Mouse (Mus musculus) heart, embryonic 12.5 days (tissue): ENCODE measurements around the gene Kcne2. TPM values are rescaled to one million over a fixed set of nuclear protein-coding genes. Genes with fewer than 3 reads are reported as not detected.

ENCODE experiments used
- ATAC-seq: fragments of 200-750 bp; cut with Nextera tagmentation; 2 replicates; pipeline ENCODE4 v1.8.0; 2017; ENCODE audit warnings: moderate TSS enrichment, moderate library complexity; ENCODE audit not compliant: insufficient number of reproducible peaks, low FRiP score
- H3K27ac ChIP-seq: fragments of 300-500 bp; sonication (generic); 2 replicates; pipeline ENCODE4 v1.5.1; 2016; ENCODE audit warnings: mild to moderate bottlenecking, moderate library complexity; ENCODE audit not compliant: poor library complexity, severe bottlenecking
- H3K27me3 ChIP-seq: fragments of 300-500 bp; sonication (generic); replicated peaks from 2 replicates; pipeline ENCODE4 v1.6.1; 2016; ENCODE audit warnings: mild to moderate bottlenecking, moderate library complexity
- H3K36me3 ChIP-seq: fragments of 300-500 bp; sonication (generic); 2 replicates; pipeline ENCODE4 v1.6.1; 2016; ENCODE audit warnings: mild to moderate bottlenecking, moderate library complexity
- H3K4me1 ChIP-seq: fragments of 300-500 bp; sonication (generic); replicated peaks from 2 replicates; pipeline ENCODE4 v1.6.1; 2016; ENCODE audit warnings: mild to moderate bottlenecking
- H3K4me2 ChIP-seq: fragments of 300-500 bp; sonication (generic); 2 replicates; pipeline ENCODE4 v1.6.1; 2016; ENCODE audit warnings: mild to moderate bottlenecking, moderate library complexity
- H3K4me3 ChIP-seq: fragments of 300-500 bp; sonication (generic); 2 replicates; pipeline ENCODE4 v1.5.1; 2016; ENCODE audit warnings: mild to moderate bottlenecking
- H3K9ac ChIP-seq: fragments of 300-500 bp; sonication (generic); 2 replicates; pipeline ENCODE4 v1.6.1; 2016; ENCODE audit warnings: mild to moderate bottlenecking, moderate library complexity
- H3K9me3 ChIP-seq: fragments of 300-500 bp; sonication (generic); replicated peaks from 2 replicates; pipeline ENCODE4 v1.6.1; 2016; ENCODE audit warnings: mild to moderate bottlenecking, moderate library complexity
- WGBS: fragments of 180-500 bp; shearing (Covaris S2); methylation state at CpG from one replicate; pipeline ENCODE4 v1.1.7; 2016; 5-methylcytosine and 5-hydroxymethylcytosine counted together
- polyA plus RNA-seq: library from polyadenylated mRNA; unstranded; fragments of >200 nt; fragmentation: Nextera tagmentation; extraction: Ambion mirVana; gene quantifications from 2 replicates; pipeline ENCODE4 v1.2.1, GENCODE M21; 2016

Gene Kcne2
- polyA plus RNA-seq, 1 experiment from 2014 or later, result 2.0 TPM

DNA sequence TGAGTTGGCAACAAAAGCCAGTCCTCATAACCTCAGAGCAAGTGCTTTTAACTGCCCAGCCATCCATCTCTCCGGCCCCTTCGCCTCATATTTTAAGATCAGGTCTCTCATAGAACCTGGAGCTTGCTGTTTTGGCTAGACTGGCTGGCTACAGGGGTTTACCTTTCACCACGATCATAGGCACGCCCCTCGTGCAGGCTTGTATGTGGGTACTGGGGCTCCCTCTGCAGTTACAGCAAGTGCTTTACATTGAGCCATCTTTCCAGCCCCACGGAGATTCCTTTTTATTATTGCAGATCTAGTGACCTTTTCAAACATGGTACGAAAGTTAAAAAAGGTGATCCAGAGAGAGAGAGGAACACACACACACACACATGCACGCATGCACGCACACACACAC lies 42.4 kb downstream of the Kcne2 start:
- H3K4me3 ChIP-seq, result no peak overlapping the region
- whole genome bisulfite sequencing, result 61% methylated on average over 9 of the region's 9 CpGs
- H3K27me3 ChIP-seq, result no peaks in the 10 kb centered on the region
- peaks cover 31% of the 10 kb centered on the region for H3K4me1 ChIP-seq
- no peak overlapping the region for H3K9ac ChIP-seq
- no peaks in the 10 kb centered on the region for H3K9me3 ChIP-seq
- no peak for ATAC-seq
- no peaks in the 10 kb centered on the region for H3K36me3 ChIP-seq
- no peak overlapping the region for H3K4me2 ChIP-seq
- no peak overlapping the region for H3K27ac ChIP-seq

DNA sequence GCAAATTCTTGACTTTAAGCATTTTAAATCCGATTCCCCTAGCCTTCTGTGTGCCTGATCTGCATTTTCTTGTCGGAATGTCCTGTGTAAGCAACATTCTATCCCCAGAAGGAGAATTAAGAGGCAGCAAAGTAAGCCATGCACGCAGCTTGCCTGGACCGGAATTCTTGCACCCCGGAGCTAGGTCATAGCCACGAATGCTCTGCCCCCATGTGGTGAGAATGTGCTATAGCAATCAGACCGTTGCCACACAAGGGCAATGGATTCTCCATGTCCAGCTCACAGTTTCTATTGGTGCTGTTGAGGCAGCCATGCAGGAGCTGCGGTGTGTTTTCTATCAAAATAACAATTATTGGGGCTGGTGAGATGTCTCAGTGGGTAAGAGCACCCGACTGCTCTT lies 44.1 kb downstream of the Kcne2 start:
- peaks cover 38% of the 10 kb centered on the region for H3K4me1 ChIP-seq
- no peak overlapping the region for H3K4me3 ChIP-seq
- H3K27me3 ChIP-seq, result no peaks in the 10 kb centered on the region
- 7% methylated on average over 9 of the region's 9 CpGs for WGBS
- no peak overlapping the region for H3K9ac ChIP-seq
- H3K27ac ChIP-seq, result no peak overlapping the region
- H3K36me3 ChIP-seq, result no peaks in the 10 kb centered on the region
- no peak overlapping the region for H3K4me2 ChIP-seq
- no peaks in the 10 kb centered on the region for H3K9me3 ChIP-seq
- ATAC-seq, result no peak

DNA sequence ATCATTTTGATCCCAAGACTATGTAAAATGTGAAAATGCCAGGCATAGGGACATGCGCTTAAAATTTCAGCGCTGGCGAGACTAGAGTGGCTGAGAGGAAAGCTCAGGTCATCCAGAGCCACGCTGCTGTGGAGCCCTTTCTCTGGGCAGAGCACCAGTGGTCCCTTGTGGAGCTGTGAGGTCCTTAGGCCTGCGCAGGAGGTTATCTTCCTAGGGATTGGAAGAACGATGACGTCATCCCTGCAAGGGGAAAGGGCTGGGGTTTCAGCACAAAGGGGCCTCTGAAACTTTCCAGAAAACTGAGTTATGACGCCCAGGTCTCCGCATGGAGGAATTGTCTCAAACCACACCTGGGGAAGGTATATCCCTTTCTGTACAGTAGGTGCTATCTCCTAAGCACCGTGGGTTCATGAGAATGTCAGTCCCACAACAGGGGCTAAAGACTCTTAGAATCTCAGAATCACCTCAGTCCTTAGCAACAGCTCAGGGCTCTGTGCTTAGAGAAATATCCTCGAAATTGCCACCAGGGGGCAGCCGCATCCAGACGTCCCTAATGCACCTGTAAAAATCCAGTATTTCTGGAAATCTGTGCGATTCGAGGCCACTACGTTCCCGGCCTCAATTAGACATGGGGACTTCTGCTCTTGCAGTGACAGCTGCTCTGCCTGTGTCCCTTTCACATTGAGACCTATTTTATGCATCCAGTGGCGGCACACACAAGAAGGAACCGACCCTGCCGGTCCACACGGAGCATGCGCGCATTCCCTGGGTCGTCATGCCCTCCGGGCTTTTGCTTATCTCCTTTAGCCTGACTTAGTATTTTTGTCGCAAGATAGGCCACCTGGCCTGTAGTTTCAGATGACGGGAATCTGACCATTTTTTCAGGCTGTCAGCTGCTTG lies 48.7 kb downstream of the Kcne2 start:
- Histone ChIP-seq H3K27me3 (no peaks in the 10 kb centered on the region), H3K4me2 (peak overlapping the region; percentile 55), H3K9me3 (no peaks in the 10 kb centered on the region), H3K4me3 (peak overlapping the region; percentile 15), H3K36me3 (no peaks in the 10 kb centered on the region), H3K27ac (peak overlapping the region; percentile 91), H3K9ac (peak overlapping the region; percentile 6), H3K4me1 (peaks cover 43% of the 10 kb centered on the region)
- ATAC-seq, result peak; percentile 65
- 12% methylated on average over 27 of the region's 27 CpGs for WGBS

DNA sequence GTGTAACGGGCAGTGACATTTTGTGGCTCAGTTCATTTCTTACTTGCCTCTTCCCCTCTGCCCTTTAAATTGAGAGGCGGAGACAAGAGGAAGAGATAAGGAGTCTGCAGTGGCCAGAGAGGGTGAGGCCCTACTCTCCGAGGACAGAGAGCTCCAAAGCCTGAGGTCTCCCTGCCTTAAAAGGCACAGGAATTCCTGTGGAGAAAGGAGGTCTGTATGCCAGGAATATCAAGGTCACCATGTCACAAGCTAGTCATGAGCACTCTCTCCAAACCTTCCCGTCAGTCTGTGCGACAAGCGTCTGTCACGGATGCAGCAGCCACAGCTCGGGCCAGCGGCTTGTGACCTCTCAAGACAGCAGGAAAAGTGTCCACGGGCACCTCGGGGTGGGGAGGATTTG lies 53.0 kb downstream of the Kcne2 start:
- H3K4me2 ChIP-seq, result 0 out of 2 replicates have a peak overlapping the region, but pooled peaks have one; percentile 0
- H3K9ac ChIP-seq, result no peak overlapping the region; the same call in 1 of the 2 replicates
- H3K27me3 ChIP-seq, result no peaks in the 10 kb centered on the region
- H3K4me1 ChIP-seq, result peaks cover 47% of the 10 kb centered on the region
- peak overlapping the region; percentile 98 for H3K27ac ChIP-seq
- peak; percentile 79 for ATAC-seq
- 0 out of 2 replicates have a peak, but pooled peaks cover 2% of the 10 kb centered on the region for H3K36me3 ChIP-seq
- 4% methylated on average over 11 of the region's 11 CpGs for WGBS
- H3K4me3 ChIP-seq, result no peak overlapping the region
- H3K9me3 ChIP-seq, result no peaks in the 10 kb centered on the region

DNA sequence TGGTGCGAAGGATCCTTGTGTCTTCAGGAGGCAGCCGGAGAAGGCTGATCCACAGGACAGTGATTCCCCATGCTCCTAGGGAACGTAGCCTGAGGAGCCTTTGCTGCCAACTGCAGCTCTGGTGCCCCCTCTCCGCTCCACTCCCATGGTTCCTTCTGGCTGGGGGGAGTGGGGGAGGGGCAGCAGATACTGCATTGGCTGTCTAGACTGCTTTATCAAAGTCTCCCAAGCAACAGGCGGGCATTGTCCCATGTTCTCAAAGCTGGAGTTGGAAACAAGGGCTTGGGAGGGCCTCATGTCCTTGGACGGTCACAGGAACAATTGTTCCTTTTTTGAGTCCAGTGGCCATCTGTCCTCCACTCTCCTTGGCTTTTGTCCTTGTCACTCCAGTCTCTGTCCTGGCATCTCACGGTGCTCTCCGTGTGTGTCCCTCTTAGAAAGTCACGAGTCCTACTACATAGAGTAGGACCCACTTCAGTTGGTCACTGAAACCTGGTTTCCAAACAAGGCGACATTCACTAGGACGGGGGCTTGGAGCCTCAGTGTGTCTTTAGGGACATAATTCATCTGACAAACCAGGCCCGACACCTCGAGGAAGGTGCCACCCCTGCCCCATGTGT lies 54.2 kb downstream of the Kcne2 start:
- no peak overlapping the region for H3K4me3 ChIP-seq
- WGBS, result 35% methylated on average over 13 of the region's 13 CpGs
- H3K36me3 ChIP-seq, result 0 out of 2 replicates have a peak, but pooled peaks cover 2% of the 10 kb centered on the region
- H3K4me1 ChIP-seq, result peaks cover 37% of the 10 kb centered on the region
- H3K9ac ChIP-seq, result peak overlapping the region; percentile 63
- H3K27me3 ChIP-seq, result no peaks in the 10 kb centered on the region
- peak overlapping the region; percentile 40; the same call in 1 of the 2 replicates for H3K4me2 ChIP-seq
- peak overlapping the region; percentile 98 for H3K27ac ChIP-seq
- H3K9me3 ChIP-seq, result no peaks in the 10 kb centered on the region
- ATAC-seq, result peak; percentile 69

Other genes with a start within 250 kb of the Kcne2 start
- gene Mrps6, start 234.1 kb upstream of the Kcne2 start, polyA plus RNA-seq, result 112 and 118 TPM in 2 replicates
- gene Gm49711, start 234.1 kb upstream of the Kcne2 start, polyA plus RNA-seq, result 0.15 TPM in 1 of 2 replicates, not detected in the other
- 5.9 and 6.4 TPM in 2 replicates for gene Slc5a3, start 234.1 kb upstream of the Kcne2 start, polyA plus RNA-seq
- 121 and 124 TPM in 2 replicates for gene Smim11, start 8.9 kb downstream of the Kcne2 start, polyA plus RNA-seq
- gene Fam243, start 29.1 kb downstream of the Kcne2 start, polyA plus RNA-seq, result not detected in 2 replicates
- 78.4 and 87.1 TPM in 2 replicates for gene Kcne1, start 67.1 kb downstream of the Kcne2 start, polyA plus RNA-seq
- 148 and 153 TPM in 2 replicates for gene Rcan1, start 178.5 kb downstream of the Kcne2 start, polyA plus RNA-seq
- 1.7 and 1.8 TPM in 2 replicates for gene Clic6, start 193.3 kb downstream of the Kcne2 start, polyA plus RNA-seq